Mouse (Mus musculus): Measurements from ENCODE around the gene Taok3.

Taok3 gene

GRCm38 (mm10) chr5:117313909-117314308 is 194.0 kb downstream of the Taok3 start:
- in situ Hi-C loops (cut with MboI; ENCODE audit: unreplicated experiment in 2 of 2), result loop anchor here in 1 of 2 experiments (25.0 kb wide), 1 partner anchor 648 kb away; no protein-coding TSS in a partner anchor

- in situ Hi-C loops (cut with MboI; ENCODE audit: unreplicated experiment in 2 of 2), result loop anchor here in 1 of 2 experiments (25.0 kb wide), 1 partner anchor 647 kb away; no protein-coding TSS in a partner anchor
Observed at GRCm38 (mm10) chr5:117314587-117315428, 194.9 kb downstream of the Taok3 start.

- in situ Hi-C loops (cut with MboI; ENCODE audit: unreplicated experiment in 2 of 2), result loop anchor here in 1 of 2 experiments (25.0 kb wide), 1 partner anchor 643 kb away; no protein-coding TSS in a partner anchor
Observed at GRCm38 (mm10) chr5:117318741-117319629, 199.1 kb downstream of the Taok3 start, which contains the start of gene Vsig10. Gene Vsig10 (plus strand): TSS chr5:117319083.

- in situ Hi-C loops (cut with MboI; ENCODE audit: unreplicated experiment in 2 of 2), result loop anchor here (10.0 to 25.0 kb wide), 2 partner anchors 171 to 639 kb away; no protein-coding TSS in a partner anchor
Observed at GRCm38 (mm10) chr5:117323751-117324150, 203.8 kb downstream of the Taok3 start.

Data from v-Abl transformed pro-B cells (cell line).